Mouse (Mus musculus): ENCODE data around the gene Cyp51.
A peak's percentile ranks its signal among the peaks of the same experiment; 100 is the strongest.
"Not testable (repeated sequence)": the region's sequence is repeated elsewhere in the genome, so short reads cannot be mapped to it uniquely, and the experiment has no call there.

The Cyp51 gene

GRCm38 (mm10) chr5:4104341-4105040 is at the start of gene Cyp51:
Cyp51 (minus strand) TSS chr5:4104746.
- DNase-seq (ENCODE audit: low spot score), result peak; percentile 93

- no peak for DNase-seq (ENCODE audit: low spot score)
Measured at GRCm38 (mm10) chr5:4112570-4113098, 8.1 kb upstream of the Cyp51 start.

GRCm38 (mm10) chr5:4107056-4107455 is 2.5 kb upstream of the Cyp51 start:
- DNase-seq (ENCODE audit: low spot score), result not testable (repeated sequence)

- DNase-seq (ENCODE audit: low spot score), result peak; percentile 2
Measured at GRCm38 (mm10) chr5:4105651-4106186, 1.2 kb upstream of the Cyp51 start.

- peak; percentile 9 for DNase-seq (ENCODE audit: low spot score)
Measured at GRCm38 (mm10) chr5:4103626-4104340, 763 bp downstream of the Cyp51 start.

- peak; percentile 16 for DNase-seq (ENCODE audit: low spot score)
Measured at GRCm38 (mm10) chr5:4101770-4102169, 2.8 kb downstream of the Cyp51 start.

- no peak for DNase-seq (ENCODE audit: low spot score)
Measured at GRCm38 (mm10) chr5:4101031-4101430, 3.5 kb downstream of the Cyp51 start.

- DNase-seq (ENCODE audit: low spot score), result no peak
Measured at GRCm38 (mm10) chr5:4094471-4094870, 10.1 kb downstream of the Cyp51 start.

GRCm38 (mm10) chr5:4088190-4088589 is 16.4 kb downstream of the Cyp51 start:
- DNase-seq (ENCODE audit: low spot score), result no peak

GRCm38 (mm10) chr5:4086309-4086708 is 18.2 kb downstream of the Cyp51 start:
- DNase-seq (ENCODE audit: low spot score), result no peak

- no peak for DNase-seq (ENCODE audit: low spot score)
Measured at GRCm38 (mm10) chr5:4084948-4085347, 19.6 kb downstream of the Cyp51 start.

- DNase-seq (ENCODE audit: low spot score), result no peak
Measured at GRCm38 (mm10) chr5:4081513-4081912, 23.0 kb downstream of the Cyp51 start.

GRCm38 (mm10) chr5:4080861-4081260 is 23.7 kb downstream of the Cyp51 start:
- no peak for DNase-seq (ENCODE audit: low spot score)

GRCm38 (mm10) chr5:4079086-4079485 is 25.5 kb downstream of the Cyp51 start:
- no peak for DNase-seq (ENCODE audit: low spot score)

GRCm38 (mm10) chr5:4067203-4067602 is 37.3 kb downstream of the Cyp51 start:
- no peak for DNase-seq (ENCODE audit: low spot score)

- DNase-seq (ENCODE audit: low spot score), result no peak
Measured at GRCm38 (mm10) chr5:4066476-4067115, 38.0 kb downstream of the Cyp51 start.

GRCm38 (mm10) chr5:4060313-4060712 is 44.2 kb downstream of the Cyp51 start:
- no peak for DNase-seq (ENCODE audit: low spot score)

- DNase-seq (ENCODE audit: low spot score), result no peak
Measured at GRCm38 (mm10) chr5:4040922-4041321, 63.6 kb downstream of the Cyp51 start.

- no peak for DNase-seq (ENCODE audit: low spot score)
Measured at GRCm38 (mm10) chr5:4040372-4040771, 64.2 kb downstream of the Cyp51 start.

- DNase-seq (ENCODE audit: low spot score), result no peak
Measured at GRCm38 (mm10) chr5:4039351-4039750, 65.2 kb downstream of the Cyp51 start.

GRCm38 (mm10) chr5:4036686-4037085 is 67.9 kb downstream of the Cyp51 start:
- no peak for DNase-seq (ENCODE audit: low spot score)

GRCm38 (mm10) chr5:4031846-4032245 is 72.7 kb downstream of the Cyp51 start:
- DNase-seq (ENCODE audit: low spot score), result no peak

Data from retina, embryonic 14.5 days (tissue).